Mouse (Mus musculus) monocyte, adult 5-6 weeks (primary cell): ENCODE measurements at regions not wholly inside any gene's neighbourhood (a gene's known extent, or its start where the extent isn't known, plus 50 kb on each side); places are given as distances from the start of the nearest gene placed in this dataset.
"Not testable (repeated sequence)": the region's sequence is repeated elsewhere in the genome, so short reads cannot be mapped to it uniquely, and the experiment has no call there.

Experiments used
- ATAC-seq: fragments of 153-309, 156-312 bp; replicated peaks from 2 replicates; pipeline ENCODE4 v1.8.0; 2017; ENCODE audit warnings: mild to moderate bottlenecking; ENCODE audit not compliant: low TSS enrichment, insufficient number of reproducible peaks, severe bottlenecking, poor library complexity, low FRiP score

GRCm38 (mm10) chr14:114485781-114486180 is 606.2 kb upstream of the Gpc5 start:
- ATAC-seq = no peak

GRCm38 (mm10) chr14:114493371-114493770 is 598.6 kb upstream of the Gpc5 start:
- not testable (repeated sequence) for ATAC-seq

DNA sequence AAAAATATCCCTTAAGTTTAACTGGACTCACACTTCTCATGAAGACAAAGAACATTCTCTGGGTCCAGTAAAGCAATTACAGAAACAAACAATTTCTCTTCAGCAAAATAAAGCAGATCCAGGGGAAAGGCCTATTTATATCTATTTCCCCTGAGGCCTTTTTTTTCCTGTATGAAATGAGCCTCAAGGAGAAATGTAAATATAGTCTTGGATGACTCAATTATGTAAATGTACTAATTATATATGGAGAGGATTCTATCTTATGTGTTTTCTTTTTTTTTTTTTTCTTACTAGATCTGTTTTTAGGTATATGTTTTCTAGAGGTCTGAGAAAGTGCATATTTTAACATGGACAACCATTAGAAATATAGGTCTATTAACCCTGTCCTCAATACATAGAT is 587.0 kb upstream of the Gpc5 start:
- ATAC-seq = no peak

- no peak for ATAC-seq
Observed at GRCm38 (mm10) chr14:114547910-114548680, 543.9 kb upstream of the Gpc5 start.

- ATAC-seq = no peak
Observed at GRCm38 (mm10) chr14:114549101-114549500, 542.9 kb upstream of the Gpc5 start.

GRCm38 (mm10) chr14:114566411-114567030 is 525.5 kb upstream of the Gpc5 start:
- ATAC-seq = no peak

GRCm38 (mm10) chr14:114567673-114568309 is 524.2 kb upstream of the Gpc5 start:
- ATAC-seq = no peak

DNA sequence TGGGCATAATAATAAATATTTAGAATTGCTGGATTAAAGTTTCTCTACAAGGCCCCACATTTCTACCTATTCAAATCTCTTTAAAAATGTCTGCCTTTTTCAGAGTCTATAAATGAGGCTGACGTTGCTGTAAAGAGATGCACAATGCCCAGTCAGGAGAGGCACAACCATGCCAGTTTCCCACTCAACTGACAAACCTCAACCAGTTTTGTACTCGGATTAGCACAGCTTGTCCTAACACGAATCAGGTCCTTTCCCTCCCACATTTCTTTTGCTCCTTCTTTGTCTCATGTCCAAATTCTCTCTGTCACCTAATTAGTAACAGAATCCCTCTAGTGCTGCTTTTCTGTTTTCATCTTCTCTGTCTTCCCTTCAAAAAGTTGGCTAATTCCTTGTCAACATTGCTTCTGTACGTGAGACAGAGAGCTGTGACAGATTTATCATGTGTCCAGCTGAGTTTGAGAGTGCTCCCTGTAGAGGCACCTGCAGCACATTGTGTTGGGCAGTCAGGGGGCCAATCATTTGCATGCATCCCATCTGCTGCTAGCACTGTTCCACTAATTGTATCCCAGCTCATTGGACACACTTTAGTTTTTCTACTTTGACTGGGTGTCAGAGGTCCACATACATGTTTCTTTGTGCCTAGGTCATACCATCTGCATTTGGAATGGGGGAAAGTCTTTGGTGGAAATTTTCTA is 504.5 kb upstream of the Gpc5 start:
- ATAC-seq = no peak

DNA sequence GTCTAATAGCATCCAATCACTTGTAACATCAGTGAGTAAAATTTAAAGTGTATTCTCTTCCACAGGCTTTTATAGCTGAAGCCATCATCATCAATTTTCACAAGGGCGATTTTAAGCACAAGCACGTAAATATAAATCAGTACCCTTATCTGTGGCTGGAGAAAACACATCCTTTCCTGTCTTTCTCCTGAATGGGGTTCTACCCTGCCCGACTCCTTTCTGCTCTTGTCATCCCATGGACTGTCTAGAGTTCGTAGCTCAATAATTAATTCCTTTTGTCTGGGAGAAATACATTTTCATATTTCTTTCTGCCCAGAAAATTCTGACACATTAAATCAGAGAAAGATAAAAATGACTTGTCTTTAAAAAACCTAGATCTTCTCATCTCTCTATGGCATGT is 482.7 kb upstream of the Gpc5 start:
- no peak for ATAC-seq

DNA sequence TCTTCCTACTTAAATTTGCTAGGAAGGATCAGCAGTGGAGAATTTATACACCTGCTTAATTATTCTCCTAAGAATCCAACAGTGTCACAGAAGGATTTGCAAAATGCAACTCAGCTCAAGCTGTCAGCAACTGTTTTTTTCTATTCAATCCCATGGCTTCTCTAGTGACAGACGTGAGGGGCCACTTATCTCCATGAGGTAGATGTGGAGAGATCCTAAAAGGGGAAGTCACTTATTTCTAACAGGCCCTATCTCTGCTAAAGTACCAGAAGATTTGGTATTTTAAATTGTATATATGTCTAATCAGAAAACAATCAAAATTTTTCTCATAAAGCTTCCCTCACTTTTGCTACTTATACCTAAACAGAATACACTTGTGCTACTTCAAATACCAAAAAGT is 479.6 kb upstream of the Gpc5 start:
- no peak for ATAC-seq

GRCm38 (mm10) chr14:114656636-114657035 is 435.4 kb upstream of the Gpc5 start:
- no peak for ATAC-seq

- ATAC-seq = no peak
Observed at GRCm38 (mm10) chr14:114662028-114662427, 430.0 kb upstream of the Gpc5 start.

GRCm38 (mm10) chr14:114685133-114685532 is 406.9 kb upstream of the Gpc5 start:
- no peak for ATAC-seq

DNA sequence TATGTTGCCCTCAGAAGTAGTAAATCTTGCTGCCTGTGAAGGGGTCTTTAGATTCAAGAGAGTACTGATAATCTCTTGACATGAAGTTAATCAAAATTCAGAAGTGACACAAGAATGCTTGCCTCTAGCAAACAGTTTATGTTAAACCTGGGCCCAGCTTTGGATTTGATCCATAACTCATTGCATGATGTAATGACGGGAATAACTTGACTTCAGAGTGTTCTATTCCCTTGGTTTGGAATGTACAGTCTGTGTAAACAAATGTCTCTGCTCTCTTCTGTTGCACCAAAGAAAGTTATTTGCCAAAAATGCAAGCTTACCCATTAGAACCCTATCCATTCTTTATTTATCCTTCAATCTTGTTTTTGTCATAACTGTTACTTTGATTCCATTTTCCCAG is 397.1 kb upstream of the Gpc5 start:
- no peak for ATAC-seq

- ATAC-seq = no peak
Observed at GRCm38 (mm10) chr14:114697543-114697942, 394.5 kb upstream of the Gpc5 start.

DNA sequence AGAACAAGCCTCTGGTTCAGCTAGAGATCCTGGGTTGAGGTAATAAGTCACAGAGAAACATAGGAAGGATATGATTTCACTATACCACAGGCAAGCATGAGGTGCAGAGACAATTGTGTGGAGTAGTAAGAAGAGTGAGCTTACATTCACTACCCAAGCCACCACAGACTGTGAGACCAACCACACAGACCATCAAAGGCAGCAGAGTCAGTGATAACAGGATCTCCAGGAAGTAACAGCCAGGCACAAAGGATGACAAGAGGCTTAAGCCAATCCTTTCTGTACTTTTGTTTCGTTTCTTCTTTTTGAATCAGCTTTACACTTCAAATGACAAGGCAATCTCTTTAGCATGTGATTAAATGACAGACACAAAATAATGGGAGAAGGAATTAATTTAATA is 368.9 kb upstream of the Gpc5 start:
- no peak for ATAC-seq

GRCm38 (mm10) chr14:114767323-114767722 is 324.7 kb upstream of the Gpc5 start:
- no peak for ATAC-seq

- no peak for ATAC-seq
Observed at GRCm38 (mm10) chr14:114776723-114777122, 315.3 kb upstream of the Gpc5 start.

DNA sequence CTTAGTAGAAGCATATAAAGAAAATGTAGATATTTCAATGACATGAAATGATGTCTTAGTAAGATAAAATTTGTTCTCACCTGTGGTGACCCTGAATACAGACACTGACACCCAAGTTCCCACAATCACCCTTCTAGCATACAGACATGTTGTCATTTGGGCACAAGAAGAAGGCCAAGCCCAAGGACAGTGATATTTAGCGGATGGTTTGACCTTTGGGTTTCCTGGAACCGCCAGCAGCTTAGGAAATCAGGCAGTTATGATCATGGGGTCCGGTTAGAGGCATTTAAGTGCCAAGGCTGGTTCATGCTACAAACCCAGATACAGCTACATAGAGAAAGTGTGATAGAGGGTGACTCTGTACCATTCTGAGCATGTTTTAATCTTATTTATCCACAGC is 310.2 kb upstream of the Gpc5 start:
- no peak for ATAC-seq
